Mouse (Mus musculus): ENCODE measurements at regions not wholly inside any gene's neighbourhood (a gene's known extent, or its start where the extent isn't known, plus 50 kb on each side); places are given as distances from the start of the nearest gene placed in this dataset.

- no peak overlapping the region for H3K4me3 ChIP-seq (ENCODE audit: low read length)
- WGBS = 92% methylated on average over 9 of the region's 9 CpGs
- H3K4me2 ChIP-seq (ENCODE audit: low read length) = no peak overlapping the region
- no peaks in the 10 kb centered on the region for H3K4me1 ChIP-seq (ENCODE audit: control insufficient read depth, insufficient read depth, low read depth, low read length)
- H3K9ac ChIP-seq (ENCODE audit: low read depth, low read length) = no peak overlapping the region
- no peak for ATAC-seq
- H3K27me3 ChIP-seq (replicated peaks; ENCODE audit: control insufficient read depth, insufficient read depth, low read length) = no peaks in the 10 kb centered on the region
- no peak overlapping the region for H3K27ac ChIP-seq (ENCODE audit: low read depth, low read length)
- no peaks in the 10 kb centered on the region for H3K9me3 ChIP-seq (ENCODE audit: control insufficient read depth, low read length)
- no peaks in the 10 kb centered on the region for H3K36me3 ChIP-seq (ENCODE audit: control insufficient read depth, insufficient read depth, low read length)
Measured at GRCm38 (mm10) chr12:77833411-77834169, 360.5 kb upstream of the Gm6657 start.

- Histone ChIP-seq H3K4me2 (ENCODE audit: low read length) (no peak overlapping the region), H3K27me3 (replicated peaks; ENCODE audit: control insufficient read depth, insufficient read depth, low read length) (no peaks in the 10 kb centered on the region), H3K9me3 (ENCODE audit: control insufficient read depth, low read length) (no peaks in the 10 kb centered on the region), H3K4me1 (ENCODE audit: control insufficient read depth, insufficient read depth, low read depth, low read length) (no peaks in the 10 kb centered on the region), H3K36me3 (ENCODE audit: control insufficient read depth, insufficient read depth, low read length) (no peaks in the 10 kb centered on the region), H3K4me3 (ENCODE audit: low read length) (no peak overlapping the region), H3K27ac (ENCODE audit: low read depth, low read length) (no peak overlapping the region), H3K9ac (ENCODE audit: low read depth, low read length) (no peak overlapping the region)
- 77% methylated on average over 1 of the region's 1 CpGs for WGBS
- no peak for ATAC-seq
Measured at GRCm38 (mm10) chr12:77834891-77835290, 359.2 kb upstream of the Gm6657 start.

GRCm38 (mm10) chr12:77836231-77836630 is 357.8 kb upstream of the Gm6657 start:
- H3K4me1 ChIP-seq (ENCODE audit: control insufficient read depth, insufficient read depth, low read depth, low read length) = no peaks in the 10 kb centered on the region
- H3K4me3 ChIP-seq (ENCODE audit: low read length) = no peak overlapping the region
- no peak overlapping the region for H3K27ac ChIP-seq (ENCODE audit: low read depth, low read length)
- no peak overlapping the region for H3K9ac ChIP-seq (ENCODE audit: low read depth, low read length)
- no peaks in the 10 kb centered on the region for H3K27me3 ChIP-seq (replicated peaks; ENCODE audit: control insufficient read depth, insufficient read depth, low read length)
- WGBS = 71% methylated on average over 2 of the region's 2 CpGs
- ATAC-seq = no peak
- H3K4me2 ChIP-seq (ENCODE audit: low read length) = no peak overlapping the region
- H3K36me3 ChIP-seq (ENCODE audit: control insufficient read depth, insufficient read depth, low read length) = no peaks in the 10 kb centered on the region
- no peaks in the 10 kb centered on the region for H3K9me3 ChIP-seq (ENCODE audit: control insufficient read depth, low read length)

GRCm38 (mm10) chr12:77841844-77842415 is 352.1 kb upstream of the Gm6657 start:
- no peak overlapping the region for H3K4me2 ChIP-seq (ENCODE audit: low read length)
- 46% methylated on average over 7 of the region's 7 CpGs for WGBS
- H3K9ac ChIP-seq (ENCODE audit: low read depth, low read length) = no peak overlapping the region
- H3K4me3 ChIP-seq (ENCODE audit: low read length) = no peak overlapping the region
- no peaks in the 10 kb centered on the region for H3K4me1 ChIP-seq (ENCODE audit: control insufficient read depth, insufficient read depth, low read depth, low read length)
- no peaks in the 10 kb centered on the region for H3K36me3 ChIP-seq (ENCODE audit: control insufficient read depth, insufficient read depth, low read length)
- no peak overlapping the region for H3K27ac ChIP-seq (ENCODE audit: low read depth, low read length)
- H3K9me3 ChIP-seq (ENCODE audit: control insufficient read depth, low read length) = no peaks in the 10 kb centered on the region
- H3K27me3 ChIP-seq (replicated peaks; ENCODE audit: control insufficient read depth, insufficient read depth, low read length) = no peaks in the 10 kb centered on the region
- peak; percentile 30; the same call in 1 of the 2 replicates for ATAC-seq

- Histone ChIP-seq H3K9ac (ENCODE audit: low read depth, low read length) (no peak overlapping the region), H3K27ac (ENCODE audit: low read depth, low read length) (no peak overlapping the region), H3K4me3 (ENCODE audit: low read length) (no peak overlapping the region), H3K4me2 (ENCODE audit: low read length) (no peak overlapping the region), H3K36me3 (ENCODE audit: control insufficient read depth, insufficient read depth, low read length) (no peaks in the 10 kb centered on the region), H3K9me3 (ENCODE audit: control insufficient read depth, low read length) (no peaks in the 10 kb centered on the region), H3K27me3 (replicated peaks; ENCODE audit: control insufficient read depth, insufficient read depth, low read length) (no peaks in the 10 kb centered on the region), H3K4me1 (ENCODE audit: control insufficient read depth, insufficient read depth, low read depth, low read length) (peaks cover 9% of the 10 kb centered on the region)
- WGBS = 16% methylated on average over 9 of the region's 9 CpGs
- ATAC-seq = no peak
Measured at GRCm38 (mm10) chr12:77852595-77853577, 341.2 kb upstream of the Gm6657 start.

GRCm38 (mm10) chr12:77854281-77855075 is 339.6 kb upstream of the Gm6657 start:
- peak; percentile 35 for ATAC-seq
- Histone ChIP-seq H3K36me3 (ENCODE audit: control insufficient read depth, insufficient read depth, low read length) (no peaks in the 10 kb centered on the region), H3K4me2 (ENCODE audit: low read length) (no peak overlapping the region), H3K27ac (ENCODE audit: low read depth, low read length) (no peak overlapping the region), H3K4me1 (ENCODE audit: control insufficient read depth, insufficient read depth, low read depth, low read length) (peaks cover 9% of the 10 kb centered on the region), H3K9ac (ENCODE audit: low read depth, low read length) (no peak overlapping the region), H3K4me3 (ENCODE audit: low read length) (no peak overlapping the region), H3K9me3 (ENCODE audit: control insufficient read depth, low read length) (no peaks in the 10 kb centered on the region), H3K27me3 (replicated peaks; ENCODE audit: control insufficient read depth, insufficient read depth, low read length) (no peaks in the 10 kb centered on the region)
- 39% methylated on average over 15 of the region's 15 CpGs for WGBS

- H3K36me3 ChIP-seq (ENCODE audit: control insufficient read depth, insufficient read depth, low read length) = no peaks in the 10 kb centered on the region
- no peaks in the 10 kb centered on the region for H3K27me3 ChIP-seq (replicated peaks; ENCODE audit: control insufficient read depth, insufficient read depth, low read length)
- H3K4me3 ChIP-seq (ENCODE audit: low read length) = no peak overlapping the region
- peak; percentile 66 for ATAC-seq
- H3K4me2 ChIP-seq (ENCODE audit: low read length) = no peak overlapping the region
- H3K9ac ChIP-seq (ENCODE audit: low read depth, low read length) = no peak overlapping the region
- WGBS = 51% methylated on average over 12 of the region's 12 CpGs
- peaks cover 9% of the 10 kb centered on the region for H3K4me1 ChIP-seq (ENCODE audit: control insufficient read depth, insufficient read depth, low read depth, low read length)
- H3K27ac ChIP-seq (ENCODE audit: low read depth, low read length) = no peak overlapping the region
- H3K9me3 ChIP-seq (ENCODE audit: control insufficient read depth, low read length) = no peaks in the 10 kb centered on the region
Measured at GRCm38 (mm10) chr12:77855796-77856195, 338.2 kb upstream of the Gm6657 start.

GRCm38 (mm10) chr12:77857281-77857680 is 336.8 kb upstream of the Gm6657 start:
- 39% methylated on average over 3 of the region's 4 CpGs for WGBS
- Histone ChIP-seq H3K9ac (ENCODE audit: low read depth, low read length) (no peak overlapping the region), H3K27me3 (replicated peaks; ENCODE audit: control insufficient read depth, insufficient read depth, low read length) (no peaks in the 10 kb centered on the region), H3K4me2 (ENCODE audit: low read length) (no peak overlapping the region), H3K9me3 (ENCODE audit: control insufficient read depth, low read length) (no peaks in the 10 kb centered on the region), H3K36me3 (ENCODE audit: control insufficient read depth, insufficient read depth, low read length) (no peaks in the 10 kb centered on the region), H3K4me3 (ENCODE audit: low read length) (no peak overlapping the region), H3K4me1 (ENCODE audit: control insufficient read depth, insufficient read depth, low read depth, low read length) (peaks cover 9% of the 10 kb centered on the region), H3K27ac (ENCODE audit: low read depth, low read length) (no peak overlapping the region)
- ATAC-seq = peak; percentile 45; the same call in 1 of the 2 replicates

All from hindbrain, embryonic 16.5 days (tissue).